Mouse (Mus musculus): ENCODE results near the gene Ddah2. TPM values are rescaled to one million over a fixed set of nuclear protein-coding genes. Genes with fewer than 3 reads are reported as not detected.

The Ddah2 gene
- polyA plus RNA-seq, 1 experiment from 2014 or later, result 527 TPM

DNA sequence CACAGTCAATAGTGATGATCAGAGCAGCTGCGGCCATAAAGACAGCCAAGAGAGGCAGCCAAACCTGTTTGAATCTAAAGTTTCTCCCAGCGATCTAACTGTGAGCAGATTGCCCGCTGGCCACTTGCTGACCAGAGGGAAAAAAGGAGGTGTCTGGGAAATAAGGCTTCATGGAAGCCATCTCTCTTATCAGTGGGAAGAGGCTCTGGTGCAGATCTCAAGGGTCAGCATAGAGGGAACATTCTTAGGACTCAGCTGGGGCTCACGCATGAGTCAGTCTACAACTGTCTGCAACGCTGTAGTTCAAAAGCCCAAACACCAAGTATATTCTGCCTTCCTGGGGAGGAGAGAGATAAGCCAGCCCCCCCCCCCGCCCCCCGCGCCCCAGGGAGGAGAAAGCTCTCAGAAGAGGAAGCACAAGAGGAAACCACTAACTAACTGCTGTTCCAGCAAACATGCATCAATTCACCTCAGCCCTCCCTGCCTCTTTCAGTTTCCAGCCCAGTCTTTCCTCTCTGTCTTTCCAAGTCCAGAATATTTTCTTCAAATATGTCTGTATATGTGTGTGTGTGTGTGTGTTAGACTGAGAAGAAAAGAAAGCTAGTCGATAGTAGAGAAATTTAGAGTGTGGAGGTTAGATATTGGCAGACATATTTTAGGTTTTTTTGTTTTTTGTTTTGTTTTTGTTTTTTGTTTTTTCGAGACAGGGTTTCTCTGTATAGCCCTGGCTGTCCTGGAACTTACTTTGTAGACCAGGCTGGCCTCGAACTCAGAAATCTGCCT lies 10.5 kb upstream of the Ddah2 start:
- Histone ChIP-seq H3K4me3 (peak overlapping the region; percentile 21; the same call in 1 of the 2 replicates), H3K27ac (replicated peaks) (peak overlapping the region; percentile 97), H3K36me3 (peaks cover 12% of the 10 kb centered on the region), H3K4me1 (peaks cover 95% of the 10 kb centered on the region), H3K9me3 (replicated peaks) (no peaks in the 10 kb centered on the region), H3K27me3 (ENCODE audit: low read depth, poor library complexity, severe bottlenecking) (0 out of 2 replicates have a peak, but pooled peaks cover 4% of the 10 kb centered on the region)
- no peak for DNase-seq (ENCODE audit: low spot score)
- 38% methylated on average over 11 of the region's 11 CpGs for WGBS

DNA sequence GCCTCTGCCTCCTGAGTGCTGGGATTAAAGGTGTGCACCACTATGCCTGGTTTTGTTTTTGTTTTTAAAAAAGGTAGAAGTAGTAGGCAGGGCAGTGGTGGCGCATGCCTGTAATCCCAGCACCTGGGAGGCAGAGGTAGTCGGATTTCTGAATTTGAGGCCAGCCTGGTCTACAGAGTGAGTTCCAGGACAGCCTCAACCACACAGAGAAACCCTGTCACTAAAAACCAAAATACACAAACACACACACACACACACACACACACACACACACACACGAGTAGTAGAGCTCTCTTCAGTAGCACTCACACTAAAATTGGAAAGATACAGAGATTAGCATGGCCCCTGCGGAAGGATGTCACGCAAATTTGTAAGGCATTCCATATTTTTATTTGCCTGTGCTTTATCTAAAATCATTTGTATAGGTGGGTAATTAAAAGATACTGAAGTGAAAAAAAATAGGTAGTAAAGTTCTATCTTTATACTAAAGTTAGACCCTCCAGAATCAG lies 9.8 kb upstream of the Ddah2 start:
- no peak for DNase-seq (ENCODE audit: low spot score)
- H3K9me3 ChIP-seq (replicated peaks), result no peaks in the 10 kb centered on the region; the same call in 1 of the 2 replicates
- H3K27ac ChIP-seq (replicated peaks), result peak overlapping the region; percentile 97
- 63% methylated on average over 5 of the region's 5 CpGs for WGBS
- H3K27me3 ChIP-seq (ENCODE audit: low read depth, poor library complexity, severe bottlenecking), result 0 out of 2 replicates have a peak, but pooled peaks cover 4% of the 10 kb centered on the region
- peaks cover 18% of the 10 kb centered on the region for H3K36me3 ChIP-seq
- H3K4me3 ChIP-seq, result peak overlapping the region; percentile 70
- H3K4me1 ChIP-seq, result peaks cover 91% of the 10 kb centered on the region

DNA sequence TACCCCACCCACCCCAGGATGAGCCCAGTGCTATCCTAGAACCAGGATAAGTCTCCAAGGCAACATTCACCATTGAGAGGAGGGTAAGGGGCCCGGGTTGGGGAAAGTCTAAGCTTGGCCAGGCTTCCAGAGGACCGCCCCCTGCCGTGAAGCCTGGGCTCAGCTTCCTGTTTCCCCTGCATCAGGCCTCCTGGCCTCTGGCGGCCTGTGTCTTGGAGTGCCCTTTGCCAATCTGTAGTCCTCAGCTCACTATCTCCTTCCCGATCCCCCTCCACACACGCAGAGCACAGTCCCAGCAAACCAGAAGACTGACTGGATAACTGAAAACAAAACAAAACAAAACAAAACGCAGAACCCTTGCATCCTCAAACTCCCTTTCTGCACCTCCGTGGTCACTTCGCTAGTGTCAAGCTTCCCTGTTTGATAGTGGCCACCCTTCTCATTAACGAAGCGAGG lies 9.2 kb upstream of the Ddah2 start, which contains the start of gene Clic1:
Gene Clic1 (plus strand): TSS at position 406 of the 456 bp plus-strand sequence.
- H3K27ac ChIP-seq (replicated peaks), result peak within 1 kb of the TSS; percentile 97
- H3K4me3 ChIP-seq, result peak within 1 kb of the TSS; percentile 70
- H3K36me3 ChIP-seq, result peaks cover 24% of the 10 kb centered on the region
- H3K9me3 ChIP-seq (replicated peaks), result no peaks in the 10 kb centered on the region; the same call in 1 of the 2 replicates
- 2% methylated on average over 11 of the region's 11 CpGs for WGBS
- DNase-seq (ENCODE audit: low spot score), result peak; percentile 87
- 0 out of 2 replicates have a peak, but pooled peaks cover 4% of the 10 kb centered on the region for H3K27me3 ChIP-seq (ENCODE audit: low read depth, poor library complexity, severe bottlenecking)
- peaks cover 85% of the 10 kb centered on the region for H3K4me1 ChIP-seq

DNA sequence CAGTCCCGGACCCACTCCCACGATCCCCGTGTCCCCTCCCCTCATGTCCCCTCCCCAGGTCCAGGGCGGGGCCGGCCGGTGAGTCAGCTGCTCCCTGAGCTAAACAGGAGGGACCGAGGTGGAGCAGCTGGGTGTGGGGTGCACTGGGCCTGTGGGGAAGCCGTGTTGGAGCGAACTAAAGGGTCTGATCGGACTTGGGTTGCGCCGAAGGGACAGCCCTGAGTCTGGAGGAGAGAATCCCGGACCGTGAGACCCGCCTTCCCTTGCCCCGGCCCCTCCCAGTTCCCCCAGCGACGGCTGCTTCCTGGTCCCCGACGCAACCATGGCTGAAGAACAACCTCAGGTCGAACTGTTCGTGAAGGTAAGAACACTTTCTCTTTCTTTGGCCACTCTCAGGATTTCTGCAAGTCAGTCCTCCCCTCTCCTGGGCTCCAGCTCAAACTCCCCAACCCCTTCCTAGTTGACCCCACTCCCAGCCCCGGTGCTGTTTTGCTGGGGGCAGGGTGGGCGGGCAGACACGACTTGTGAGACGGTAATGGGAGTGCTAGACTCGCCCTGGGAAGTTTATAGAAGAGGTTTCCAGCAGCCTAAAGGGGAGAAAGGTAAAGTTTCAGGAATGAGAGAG lies 8.6 kb upstream of the Ddah2 start:
- peak; percentile 77 for DNase-seq (ENCODE audit: low spot score)
- Histone ChIP-seq H3K4me3 (peak overlapping the region; percentile 70), H3K27me3 (ENCODE audit: low read depth, poor library complexity, severe bottlenecking) (0 out of 2 replicates have a peak, but pooled peaks cover 3% of the 10 kb centered on the region), H3K4me1 (peaks cover 78% of the 10 kb centered on the region), H3K36me3 (peaks cover 31% of the 10 kb centered on the region), H3K9me3 (replicated peaks) (no peaks in the 10 kb centered on the region; the same call in 1 of the 2 replicates), H3K27ac (replicated peaks) (peak overlapping the region; percentile 97)
- under 1% methylated on average over 27 of the region's 27 CpGs for WGBS

DNA sequence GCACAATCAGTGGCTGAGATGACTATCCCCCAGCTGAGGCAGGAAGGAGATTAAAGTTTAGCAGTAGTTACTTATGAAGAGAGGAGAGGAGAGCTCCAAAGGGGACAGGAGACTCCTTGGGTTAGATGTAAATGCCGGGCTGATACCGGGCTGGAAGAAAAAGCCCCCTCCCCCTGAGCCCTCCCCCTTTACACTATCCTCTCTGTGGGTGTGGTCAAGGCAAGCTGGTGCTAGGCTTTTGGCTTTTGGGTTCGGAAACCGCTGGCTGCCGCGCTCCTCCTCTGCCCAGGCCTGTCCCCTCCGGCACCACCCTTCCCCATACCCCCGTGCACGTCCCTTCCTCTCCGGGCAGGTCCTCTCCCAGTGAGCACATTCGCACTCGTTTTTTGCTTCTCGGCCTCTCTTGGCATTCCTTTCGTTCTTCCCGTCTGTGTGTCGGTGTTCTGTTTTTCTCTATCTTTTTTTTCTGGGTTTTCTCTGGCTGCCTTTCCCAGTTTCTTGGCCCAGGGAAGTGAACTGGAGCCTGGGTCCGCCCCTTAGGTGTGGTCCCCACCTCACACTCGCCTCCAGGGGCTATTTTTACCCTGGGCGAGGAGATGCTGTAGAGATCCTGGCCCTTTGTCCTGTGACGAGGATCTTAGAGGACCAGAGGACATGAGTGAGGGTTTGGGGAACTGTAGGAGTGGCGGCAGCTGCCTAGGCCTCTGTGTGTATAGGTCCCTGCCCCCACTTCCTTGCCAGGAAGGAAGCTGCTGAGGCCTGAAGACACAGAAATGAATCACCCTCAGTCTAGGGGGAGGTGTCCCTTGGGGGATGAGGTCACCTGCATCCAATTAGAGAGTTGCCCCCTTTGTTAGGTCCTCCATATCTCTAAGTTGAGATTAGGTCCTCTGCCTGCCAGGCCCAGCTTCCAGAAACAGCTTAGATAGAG lies 7.4 kb upstream of the Ddah2 start:
- Histone ChIP-seq H3K9me3 (replicated peaks) (no peaks in the 10 kb centered on the region; the same call in 1 of the 2 replicates), H3K27me3 (ENCODE audit: low read depth, poor library complexity, severe bottlenecking) (no peaks in the 10 kb centered on the region), H3K4me1 (peaks cover 67% of the 10 kb centered on the region), H3K36me3 (peaks cover 43% of the 10 kb centered on the region), H3K4me3 (peak overlapping the region; percentile 70), H3K27ac (replicated peaks) (peak overlapping the region; percentile 97)
- DNase-seq (ENCODE audit: low spot score), result peak; percentile 70
- WGBS, result under 1% methylated on average over 21 of the region's 21 CpGs

DNA sequence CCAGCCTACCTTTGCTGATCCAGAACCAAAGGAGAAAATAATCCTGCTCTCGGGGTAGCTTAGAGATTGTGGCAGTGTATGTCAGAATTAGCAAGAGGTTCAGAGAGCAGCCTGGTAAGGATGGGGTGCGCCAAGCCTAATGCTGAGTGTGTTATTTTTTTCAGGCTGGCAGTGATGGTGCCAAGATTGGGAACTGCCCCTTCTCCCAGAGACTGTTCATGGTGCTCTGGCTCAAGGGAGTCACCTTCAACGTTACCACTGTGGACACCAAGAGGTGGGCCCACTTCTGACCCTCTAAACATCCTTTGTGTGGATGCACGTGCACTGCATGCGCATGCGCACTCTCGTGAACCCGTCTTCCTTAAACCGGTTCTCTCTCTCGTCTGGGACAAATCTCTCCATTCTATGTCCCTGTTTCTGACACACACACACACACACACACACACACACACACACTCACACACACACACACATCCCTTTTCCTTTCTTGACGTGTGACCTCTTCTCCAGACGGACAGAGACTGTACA lies 6.5 kb upstream of the Ddah2 start:
- H3K36me3 ChIP-seq, result peaks cover 50% of the 10 kb centered on the region
- WGBS, result 85% methylated on average over 12 of the region's 12 CpGs
- peak overlapping the region; percentile 97 for H3K27ac ChIP-seq (replicated peaks)
- H3K27me3 ChIP-seq (ENCODE audit: low read depth, poor library complexity, severe bottlenecking), result no peaks in the 10 kb centered on the region
- no peaks in the 10 kb centered on the region; the same call in 1 of the 2 replicates for H3K9me3 ChIP-seq (replicated peaks)
- no peak for DNase-seq (ENCODE audit: low spot score)
- peaks cover 57% of the 10 kb centered on the region for H3K4me1 ChIP-seq
- H3K4me3 ChIP-seq, result peak overlapping the region; percentile 70

- H3K27ac ChIP-seq (replicated peaks), result no peak overlapping the region
- 0 out of 2 replicates have a peak overlapping the region, but pooled peaks have one; percentile 2 for H3K4me3 ChIP-seq
- no peaks in the 10 kb centered on the region for H3K27me3 ChIP-seq (ENCODE audit: low read depth, poor library complexity, severe bottlenecking)
- H3K9me3 ChIP-seq (replicated peaks), result no peaks in the 10 kb centered on the region; the same call in 1 of the 2 replicates
- 95% methylated on average over 7 of the region's 7 CpGs for WGBS
- H3K36me3 ChIP-seq, result peaks cover 69% of the 10 kb centered on the region
- DNase-seq (ENCODE audit: low spot score), result no peak
- peaks cover 46% of the 10 kb centered on the region for H3K4me1 ChIP-seq
Measured at GRCm38 (mm10) chr17:35055691-35056495, 2.9 kb upstream of the Ddah2 start.

DNA sequence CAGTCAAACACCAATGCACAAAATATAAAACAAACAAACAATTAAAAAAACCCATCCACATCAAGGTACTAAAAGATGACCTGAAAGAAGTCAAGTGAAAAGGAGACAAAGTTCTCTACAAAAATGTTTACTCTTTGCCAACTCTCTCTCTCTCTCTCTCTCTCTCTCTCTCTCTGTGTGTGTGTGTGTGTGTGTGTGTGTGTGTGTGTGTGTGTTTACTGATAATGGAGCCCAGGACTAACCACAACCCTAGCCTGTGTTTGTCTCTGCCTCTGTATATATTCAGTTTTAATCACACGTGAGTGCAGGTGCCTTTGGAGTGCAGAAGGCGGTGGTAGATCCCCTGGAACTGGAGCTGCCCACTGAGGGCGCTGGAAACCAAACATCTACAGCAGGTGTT lies 1.7 kb upstream of the Ddah2 start:
- 86% methylated on average over 3 of the region's 3 CpGs for WGBS
- no peak overlapping the region for H3K27ac ChIP-seq (replicated peaks)
- H3K27me3 ChIP-seq (ENCODE audit: low read depth, poor library complexity, severe bottlenecking), result peaks cover 5% of the 10 kb centered on the region; the same call in 1 of the 2 replicates
- no peak overlapping the region for H3K4me3 ChIP-seq
- no peaks in the 10 kb centered on the region; the same call in 1 of the 2 replicates for H3K9me3 ChIP-seq (replicated peaks)
- DNase-seq (ENCODE audit: low spot score), result no peak
- peaks cover 42% of the 10 kb centered on the region for H3K4me1 ChIP-seq
- peaks cover 80% of the 10 kb centered on the region for H3K36me3 ChIP-seq

DNA sequence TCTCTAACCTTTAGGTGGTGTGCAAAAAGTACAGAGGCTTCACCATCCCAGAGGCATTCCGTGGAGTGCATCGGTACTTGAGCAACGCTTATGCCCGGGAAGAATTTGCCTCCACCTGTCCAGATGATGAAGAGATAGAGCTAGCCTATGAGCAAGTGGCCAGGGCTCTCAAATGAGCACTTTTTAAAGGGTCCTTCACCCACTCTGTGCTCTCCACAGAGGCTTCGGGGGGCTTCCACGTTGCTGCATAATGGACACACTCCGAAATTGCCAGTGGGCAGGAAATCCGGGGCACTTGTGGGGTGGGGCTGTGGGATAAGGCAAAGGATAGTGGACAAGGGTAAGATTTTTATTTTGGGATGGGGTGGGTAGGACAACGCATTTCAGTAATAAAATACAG lies 519 bp upstream of the Ddah2 start:
- 80% methylated on average over 9 of the region's 9 CpGs for WGBS

DNA sequence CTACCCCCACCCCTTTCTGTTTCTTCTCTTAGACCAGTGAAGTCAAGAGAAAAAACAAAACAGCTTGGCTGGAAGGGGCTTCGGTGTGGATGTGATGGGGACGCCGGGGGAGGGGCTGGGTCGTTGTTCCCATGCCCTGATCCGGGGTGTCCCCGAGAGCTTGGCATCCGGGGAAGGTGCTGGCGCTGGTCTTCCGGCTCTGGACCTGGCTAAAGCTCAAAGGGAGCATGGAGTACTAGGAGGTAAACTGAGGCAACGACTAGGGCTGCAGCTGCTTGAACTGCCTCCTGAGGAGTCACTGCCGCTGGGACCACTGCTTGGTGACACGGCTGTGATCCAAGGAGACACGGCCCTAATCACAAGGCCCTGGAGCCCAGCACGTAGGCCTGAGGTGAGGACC lies 1.2 kb downstream of the Ddah2 start:
- Histone ChIP-seq H3K36me3 (peaks cover 68% of the 10 kb centered on the region), H3K27me3 (ENCODE audit: low read depth, poor library complexity, severe bottlenecking) (peaks cover 34% of the 10 kb centered on the region), H3K9me3 (replicated peaks) (no peaks in the 10 kb centered on the region), H3K4me1 (peaks cover 48% of the 10 kb centered on the region), H3K4me3 (peak overlapping the region; percentile 88), H3K27ac (replicated peaks) (peak overlapping the region; percentile 99)
- WGBS, result 37% methylated on average over 14 of the region's 14 CpGs
- DNase-seq (ENCODE audit: low spot score), result no peak

More for the DNA sequence above, 519 bp upstream of the Ddah2 start:
- peaks cover 81% of the 10 kb centered on the region for H3K36me3 ChIP-seq
- H3K27ac ChIP-seq (replicated peaks), result peak overlapping the region; percentile 99
- H3K9me3 ChIP-seq (replicated peaks), result no peaks in the 10 kb centered on the region; the same call in 1 of the 2 replicates
- H3K4me1 ChIP-seq, result peaks cover 32% of the 10 kb centered on the region
- H3K4me3 ChIP-seq, result peak overlapping the region; percentile 88
- H3K27me3 ChIP-seq (ENCODE audit: low read depth, poor library complexity, severe bottlenecking), result peaks cover 17% of the 10 kb centered on the region
- DNase-seq (ENCODE audit: low spot score), result no peak

DNA sequence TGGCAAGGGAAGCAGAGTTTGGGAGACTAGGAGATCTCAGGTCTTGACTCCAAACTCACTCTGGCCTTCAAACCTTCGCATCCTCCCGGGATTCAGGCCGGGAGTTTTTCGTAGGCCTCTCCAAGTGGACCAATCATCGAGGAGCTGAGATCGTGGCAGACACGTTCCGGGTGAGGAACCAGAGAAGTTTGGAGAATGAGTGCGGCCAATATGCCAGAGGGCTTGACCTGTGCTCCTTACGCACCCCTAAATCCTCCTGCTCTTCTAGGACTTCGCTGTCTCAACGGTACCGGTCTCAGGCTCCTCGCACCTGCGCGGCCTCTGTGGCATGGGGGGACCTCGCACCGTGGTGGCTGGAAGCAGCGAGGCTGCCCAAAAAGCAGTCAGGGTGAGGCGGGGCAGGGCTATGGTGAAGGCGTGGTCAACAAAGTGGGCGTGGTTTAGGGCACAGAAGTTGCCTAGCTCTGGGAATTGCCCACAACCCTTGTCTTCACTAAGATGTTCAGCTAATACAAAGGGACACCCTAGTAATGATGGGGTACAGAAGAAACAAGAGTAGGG lies 2.0 kb downstream of the Ddah2 start:
- H3K27me3 ChIP-seq (ENCODE audit: low read depth, poor library complexity, severe bottlenecking), result peaks cover 42% of the 10 kb centered on the region
- peak overlapping the region; percentile 88 for H3K4me3 ChIP-seq
- 62% methylated on average over 22 of the region's 22 CpGs for WGBS
- DNase-seq (ENCODE audit: low spot score), result no peak
- peak overlapping the region; percentile 99; the same call in 1 of the 2 replicates for H3K27ac ChIP-seq (replicated peaks)
- no peaks in the 10 kb centered on the region for H3K9me3 ChIP-seq (replicated peaks)
- peaks cover 56% of the 10 kb centered on the region for H3K4me1 ChIP-seq
- H3K36me3 ChIP-seq, result peaks cover 61% of the 10 kb centered on the region

All from midbrain, embryonic 10.5 days (tissue).